Mouse (Mus musculus): ENCODE data around the gene Snorc.

- TF ChIP-seq CTCF (IDR thresholded peaks at IDR 0.05; ENCODE audit: low read depth, low read length): no peak
- TF ChIP-seq POLR2A (IDR thresholded peaks at IDR 0.05; ENCODE audit: borderline replicate concordance, low read depth, low read length): no peak
These were observed 12.0 kb upstream of the Snorc start for GRCm38 (mm10) chr1:87458045-87458444.

Measured in bone marrow macrophage, adult 2 months (primary cell).